Mouse (Mus musculus) MEL (cell line): ENCODE results near the gene Pdia6. TPM values are rescaled to one million over a fixed set of nuclear protein-coding genes. Genes with fewer than 3 reads are reported as not detected.
A peak's percentile ranks its signal among the peaks of the same experiment; 100 is the strongest.

Source experiments
- DNase-seq: peaks from one replicate; pipeline ENCODE4 v3.0.0; 2011; ENCODE audit warnings: low read depth, low spot score
- H3K27ac ChIP-seq: 2 replicates; pipeline ENCODE4 v1.5.1; 2012; ENCODE audit warnings: low read depth, mild to moderate bottlenecking, control low read depth, low read length, moderate library complexity; ENCODE audit not compliant: control insufficient read depth
- H3K27me3 ChIP-seq, 2 experiments: fragments of 150-350 bp in 1 of 2; sonication (generic) in 1 of 2; 2 replicates each; pipeline ENCODE4 v1.6.1; 2012; ENCODE audit warnings: low read length in 2 of 2, mild to moderate bottlenecking in 2 of 2, improper control_type of control experiment in 1 of 2, moderate library complexity in 1 of 2; ENCODE audit not compliant: insufficient read depth in 2 of 2, control insufficient read depth in 1 of 2
- H3K36me3 ChIP-seq, 2 experiments: 2 replicates each; pipeline ENCODE4 v1.6.1; 2012 to 2014; ENCODE audit warnings: low read length in 2 of 2, improper control_type of control experiment in 1 of 2, inconsistent platforms in 1 of 2, mild to moderate bottlenecking in 1 of 2; ENCODE audit not compliant: insufficient read depth in 2 of 2, control insufficient read depth in 1 of 2
- H3K4me1 ChIP-seq, 2 experiments: fragments of 150-350 bp in 1 of 2; sonication (generic) in 1 of 2; 2 replicates each; pipeline ENCODE4 v1.6.1; 2012; ENCODE audit warnings: low read length in 2 of 2, improper control_type of control experiment in 1 of 2, mild to moderate bottlenecking in 1 of 2; ENCODE audit not compliant: insufficient read depth in 2 of 2, control insufficient read depth in 1 of 2
- H3K4me3 ChIP-seq, 2 experiments: fragments of 150-350 bp in 1 of 2; sonication (generic) in 1 of 2; 2 replicates each; pipeline ENCODE4 v1.5.1; 2012; ENCODE audit warnings: low read depth in 2 of 2, low read length in 2 of 2, mild to moderate bottlenecking in 2 of 2, moderate library complexity in 2 of 2, control low read depth in 1 of 2, improper control_type of control experiment in 1 of 2; ENCODE audit not compliant: control insufficient read depth in 1 of 2, insufficient read depth in 1 of 2
- H3K79me2 ChIP-seq: 2 replicates; pipeline ENCODE4 v1.6.1; 2012; ENCODE audit warnings: mild to moderate bottlenecking, low read length, moderate library complexity; ENCODE audit not compliant: control insufficient read depth, poor library complexity, insufficient read depth
- H3K9ac ChIP-seq: 2 replicates; pipeline ENCODE4 v1.6.1; 2012; ENCODE audit warnings: low read depth, mild to moderate bottlenecking, control low read depth, low read length, moderate library complexity; ENCODE audit not compliant: control insufficient read depth, poor library complexity, severe bottlenecking
- H3K9me3 ChIP-seq: fragments of 150-350 bp; sonication (generic); replicated peaks from 2 replicates; pipeline ENCODE4 v1.6.1; 2012; ENCODE audit warnings: mild to moderate bottlenecking, low read length, improper control_type of control experiment, moderate library complexity; ENCODE audit not compliant: insufficient read depth
- CHD2 ChIP-seq: IDR thresholded peaks from 2 replicates; pipeline ENCODE4 v1.6.1; 2011; ENCODE audit warnings: low read length, improper control_type of control experiment
- CTCF ChIP-seq, 3 experiments: IDR thresholded peaks in 2 of 3; conservative IDR thresholded peaks in 1 of 3; 2 replicates each; pipeline ENCODE4 v1.5.1; 2011 to 2012; ENCODE audit warnings: low read length in 3 of 3, low read depth in 2 of 3, mild to moderate bottlenecking in 2 of 3, improper control_type of control experiment in 1 of 3, inconsistent platforms in 1 of 3, mixed read lengths in 1 of 3, moderate library complexity in 1 of 3; ENCODE audit not compliant: control insufficient read depth in 1 of 3, insufficient read depth in 1 of 3, poor library complexity in 1 of 3, severe bottlenecking in 1 of 3
- E2F4 ChIP-seq: IDR thresholded peaks from 2 replicates; pipeline ENCODE4 v1.6.1; 2011; ENCODE audit warnings: low read depth, low read length, improper control_type of control experiment, borderline replicate concordance
- EP300 ChIP-seq, 2 experiments: IDR thresholded peaks; 2 replicates each; pipeline ENCODE4 v1.6.1; 2011; ENCODE audit warnings: improper control_type of control experiment in 2 of 2, low read length in 2 of 2, low read depth in 1 of 2, mild to moderate bottlenecking in 1 of 2
- ETS1 ChIP-seq: IDR thresholded peaks from 2 replicates; pipeline ENCODE4 v1.6.1; 2012; ENCODE audit warnings: low read depth, mild to moderate bottlenecking, inconsistent platforms, low read length, improper control_type of control experiment, moderate library complexity
- HCFC1 ChIP-seq: IDR thresholded peaks from 2 replicates; pipeline ENCODE4 v1.6.1; 2012; ENCODE audit warnings: low read depth, mild to moderate bottlenecking, inconsistent platforms, low read length, improper control_type of control experiment, moderate library complexity
- JUND ChIP-seq: IDR thresholded peaks from 2 replicates; pipeline ENCODE4 v1.6.1; 2011; ENCODE audit warnings: low read depth, mild to moderate bottlenecking, improper control_type of control experiment, low read length
- KAT2A ChIP-seq: conservative IDR thresholded peaks from 2 replicates; pipeline ENCODE4 v1.6.1; 2012; ENCODE audit warnings: low read depth, low read length, improper control_type of control experiment, inconsistent platforms
- MAFK ChIP-seq: IDR thresholded peaks from 2 replicates; pipeline ENCODE4 v1.6.1; 2011; ENCODE audit warnings: low read depth, mild to moderate bottlenecking, low read length, improper control_type of control experiment, borderline replicate concordance
- MAX ChIP-seq: IDR thresholded peaks from 2 replicates; pipeline ENCODE4 v1.6.1; 2011; ENCODE audit warnings: low read length, improper control_type of control experiment
- MAZ ChIP-seq: IDR thresholded peaks from 2 replicates; pipeline ENCODE4 v1.6.1; 2012; ENCODE audit warnings: low read depth, mild to moderate bottlenecking, inconsistent platforms, low read length, improper control_type of control experiment
- MEF2A ChIP-seq: IDR thresholded peaks from 2 replicates; pipeline ENCODE4 v1.6.1; 2014; ENCODE audit warnings: low read depth, mild to moderate bottlenecking, inconsistent platforms, low read length, improper control_type of control experiment; ENCODE audit not compliant: poor library complexity, insufficient replicate concordance, severe bottlenecking; ENCODE audit errors: extremely low read depth
- MXI1 ChIP-seq: IDR thresholded peaks from 2 replicates; pipeline ENCODE4 v1.6.1; 2011; ENCODE audit warnings: mild to moderate bottlenecking, low read depth, low read length, improper control_type of control experiment
- MYB ChIP-seq: IDR thresholded peaks from 2 replicates; pipeline ENCODE4 v1.6.1; 2011; ENCODE audit warnings: mild to moderate bottlenecking, low read depth, low read length, improper control_type of control experiment
- MYC ChIP-seq: IDR thresholded peaks from 2 replicates; pipeline ENCODE4 v1.6.1; 2011; ENCODE audit warnings: low read depth, mild to moderate bottlenecking, low read length, improper control_type of control experiment, moderate library complexity
- NELFE ChIP-seq: IDR thresholded peaks from 2 replicates; pipeline ENCODE4 v1.6.1; 2011; ENCODE audit warnings: low read depth, low read length, improper control_type of control experiment
- POLR2A ChIP-seq, 2 experiments: IDR thresholded peaks; 2 replicates each; pipeline ENCODE4 v1.6.1; 2011 to 2012; ENCODE audit warnings: low read length in 2 of 2, mild to moderate bottlenecking in 2 of 2, control low read depth in 1 of 2, improper control_type of control experiment in 1 of 2, low read depth in 1 of 2, moderate library complexity in 1 of 2; ENCODE audit not compliant: control insufficient read depth in 1 of 2, insufficient read depth in 1 of 2, poor library complexity in 1 of 2
- POLR2AphosphoS5 ChIP-seq: IDR thresholded peaks from 2 replicates; pipeline ENCODE4 v1.6.1; 2012; ENCODE audit warnings: low read depth, borderline replicate concordance, mild to moderate bottlenecking, inconsistent platforms, low read length, moderate library complexity, mixed read lengths
- RAD21 ChIP-seq: IDR thresholded peaks from 2 replicates; pipeline ENCODE4 v1.6.1; 2011; ENCODE audit warnings: mild to moderate bottlenecking, low read depth, low read length, improper control_type of control experiment
- RCOR1 ChIP-seq: IDR thresholded peaks from 2 replicates; pipeline ENCODE4 v1.6.1; 2012; ENCODE audit warnings: low read depth, mild to moderate bottlenecking, inconsistent platforms, low read length, improper control_type of control experiment
- SIN3A ChIP-seq: IDR thresholded peaks from 2 replicates; pipeline ENCODE4 v1.6.1; 2012; ENCODE audit warnings: low read length, improper control_type of control experiment, inconsistent platforms
- TAL1 ChIP-seq: IDR thresholded peaks from 2 replicates; pipeline ENCODE4 v1.6.1; 2012; ENCODE audit warnings: mild to moderate bottlenecking, inconsistent platforms, low read length, moderate library complexity, mixed read lengths
- TCF12 ChIP-seq: IDR thresholded peaks from 2 replicates; pipeline ENCODE4 v1.6.1; 2014; ENCODE audit warnings: low read depth, mild to moderate bottlenecking, inconsistent platforms, low read length, improper control_type of control experiment, moderate library complexity
- UBTF ChIP-seq: IDR thresholded peaks from 2 replicates; pipeline ENCODE4 v1.6.1; 2012; ENCODE audit warnings: low read depth, mild to moderate bottlenecking, inconsistent platforms, low read length, improper control_type of control experiment, moderate library complexity, borderline replicate concordance; ENCODE audit not compliant: insufficient read depth
- USF1 ChIP-seq: IDR thresholded peaks from 2 replicates; pipeline ENCODE4 v1.6.1; 2014; ENCODE audit warnings: low read depth, mild to moderate bottlenecking, inconsistent platforms, low read length, improper control_type of control experiment, moderate library complexity
- USF2 ChIP-seq, 2 experiments: IDR thresholded peaks; 2 replicates each; pipeline ENCODE4 v1.6.1; 2011 to 2012; ENCODE audit warnings: improper control_type of control experiment in 2 of 2, low read length in 2 of 2, borderline replicate concordance in 1 of 2, inconsistent platforms in 1 of 2, low read depth in 1 of 2, mild to moderate bottlenecking in 1 of 2; ENCODE audit not compliant: insufficient read depth in 1 of 2
- ZC3H11A ChIP-seq: IDR thresholded peaks from 2 replicates; pipeline ENCODE4 v1.6.1; 2012; ENCODE audit warnings: low read depth, mild to moderate bottlenecking, inconsistent platforms, low read length, improper control_type of control experiment
- ZKSCAN1 ChIP-seq: IDR thresholded peaks from 2 replicates; pipeline ENCODE4 v1.6.1; 2012; ENCODE audit warnings: low read depth, mild to moderate bottlenecking, inconsistent platforms, low read length, improper control_type of control experiment, moderate library complexity
- ZMIZ1 ChIP-seq: IDR thresholded peaks from 2 replicates; pipeline ENCODE4 v1.6.1; 2012; ENCODE audit warnings: low read depth, mild to moderate bottlenecking, inconsistent platforms, low read length, improper control_type of control experiment, moderate library complexity
- ZNF384 ChIP-seq: IDR thresholded peaks from 2 replicates; pipeline ENCODE4 v1.6.1; 2012; ENCODE audit warnings: low read depth, mild to moderate bottlenecking, inconsistent platforms, low read length, improper control_type of control experiment
- polyA plus RNA-seq, 2 experiments: library from polyadenylated mRNA; stranded (reverse) in 1 of 2; unstranded in 1 of 2; fragments of >175 nt in 1 of 2; fragments of >200 nt in 1 of 2; gene quantifications; 2 replicates each; pipeline versions ENCODE4 v1.2.1 to v1.2.4; 2012; ENCODE audit warnings: low replicate concordance in 2 of 2, low read depth in 1 of 2; ENCODE audit not compliant: insufficient read length in 2 of 2, insufficient read depth in 1 of 2, missing spikeins in 1 of 2
- total RNA-seq: library from RNA; depleted of rRNA; stranded (reverse); fragments of 300-350 nt; gene quantifications from 2 replicates; pipeline ENCODE4 v1.2.3, GENCODE M21; 2012

Gene Pdia6
- total and polyA plus RNA-seq, 3 experiments = 321 to 373 TPM; not detected in 1

- H3K27ac ChIP-seq = no peak overlapping the region
- DNase-seq = no peak
- no peaks in the 10 kb centered on the region for H3K9me3 ChIP-seq
- peaks cover 3% of the 10 kb centered on the region in 2 experiments; a peak in 3 of 4 replicates for H3K36me3 ChIP-seq
- no peaks in the 10 kb centered on the region for H3K27me3 ChIP-seq
- H3K4me3 ChIP-seq = no peak overlapping the region
- H3K9ac ChIP-seq = no peak overlapping the region
- peaks cover 3 to 11% of the 10 kb centered on the region in 2 experiments; a peak in 3 of 4 replicates for H3K4me1 ChIP-seq
- no peak for TF ChIP-seq MYB
- no peak for TF ChIP-seq MAFK
- no peak for TF ChIP-seq MXI1
- TF ChIP-seq ETS1 = no peak
- no peak for TF ChIP-seq NELFE
- no peak for TF ChIP-seq ZNF384
- TF ChIP-seq JUND = no peak
- TF ChIP-seq EP300 (IDR thresholded peaks at IDR 0.05; ENCODE audit: low read depth in 1 of 2, low read length in 2 of 2) = no peak
- TF ChIP-seq CTCF (IDR thresholded peaks at IDR 0.05 in 2 of 3, conservative IDR thresholded peaks at IDR 0.05 in 1 of 3; ENCODE audit: control insufficient read depth in 1 of 3, insufficient read depth in 1 of 3, low read depth in 2 of 3, low read length in 3 of 3, poor library complexity in 1 of 3, severe bottlenecking in 1 of 3) = no peak
- no peak for TF ChIP-seq MYC
- no peak for TF ChIP-seq ZKSCAN1
- TF ChIP-seq E2F4 = no peak
- TF ChIP-seq CHD2 = no peak
- no peak for TF ChIP-seq UBTF
- no peak for TF ChIP-seq KAT2A
- TF ChIP-seq POLR2A (IDR thresholded peaks at IDR 0.05; ENCODE audit: control insufficient read depth in 1 of 2, insufficient read depth in 1 of 2, low read depth in 1 of 2, low read length in 2 of 2, poor library complexity in 1 of 2) = no peak
- no peak for TF ChIP-seq MAZ
- peaks cover 24% of the 10 kb centered on the region for H3K79me2 ChIP-seq
Measured at GRCm38 (mm10) chr12:17264826-17265225, 1.5 kb upstream of the Pdia6 start.

GRCm38 (mm10) chr12:17266673-17266990 lies 287 bp downstream of the Pdia6 start:
- no peaks in the 10 kb centered on the region for H3K27me3 ChIP-seq
- peaks cover 29% of the 10 kb centered on the region for H3K79me2 ChIP-seq
- peaks cover 3 to 11% of the 10 kb centered on the region in 2 experiments; a peak in 3 of 4 replicates for H3K4me1 ChIP-seq
- H3K9me3 ChIP-seq = no peaks in the 10 kb centered on the region
- DNase-seq = no peak
- peaks cover 3 to 7% of the 10 kb centered on the region in 2 experiments for H3K36me3 ChIP-seq
- H3K27ac ChIP-seq = peak overlapping the region; percentile 35
- H3K9ac ChIP-seq = peak overlapping the region; percentile 82
- peak overlapping the region; percentile 86 to 100 for H3K4me3 ChIP-seq
- TF ChIP-seq USF1 (no peak), MAX (peak; percentile 40; the same call in 1 of the 2 replicates), MYB (no peak), E2F4 (no peak; the same call in 1 of the 2 replicates), MEF2A (no peak), EP300 (IDR thresholded peaks at IDR 0.05; ENCODE audit: low read depth in 1 of 2, low read length in 2 of 2) (no peak; a peak in 1 of 4 replicates), MYC (no peak), ETS1 (no peak), ZC3H11A (no peak), TCF12 (no peak), POLR2AphosphoS5 (no peak), SIN3A (peak; percentile 35; the same call in 1 of the 2 replicates), RAD21 (no peak), ZMIZ1 (no peak), CHD2 (no peak), ZNF384 (no peak), NELFE (peak; percentile 8; the same call in 1 of the 2 replicates), POLR2A (IDR thresholded peaks at IDR 0.05; ENCODE audit: control insufficient read depth in 1 of 2, insufficient read depth in 1 of 2, low read depth in 1 of 2, low read length in 2 of 2, poor library complexity in 1 of 2) (no peak), USF2 (IDR thresholded peaks at IDR 0.05; ENCODE audit: borderline replicate concordance in 1 of 2, insufficient read depth in 1 of 2, low read depth in 1 of 2, low read length in 2 of 2) (no peak), MXI1 (peak; percentile 44), HCFC1 (no peak), MAZ (no peak), TAL1 (no peak), RCOR1 (no peak), JUND (no peak)
